Mouse (Mus musculus): Measurements from ENCODE around the gene Tfpi. TPM values are rescaled to one million over a fixed set of nuclear protein-coding genes. Genes with fewer than 3 reads are reported as not detected.

Tfpi gene
- total and polyA plus RNA-seq, 3 experiments, result 2.6 to 52.2 (median 41.9) TPM

GRCm38 (mm10) chr2:84473941-84474530, 2.5 kb downstream of the Tfpi start:
- no peak for DNase-seq

- DNase-seq, result no peak
Measured at GRCm38 (mm10) chr2:84467391-84467790, 9.2 kb downstream of the Tfpi start.

- no peak for DNase-seq
Measured at GRCm38 (mm10) chr2:84464956-84465355, 11.6 kb downstream of the Tfpi start.

GRCm38 (mm10) chr2:84462411-84462810, 14.2 kb downstream of the Tfpi start:
- no peak for DNase-seq

GRCm38 (mm10) chr2:84459651-84460177, 16.9 kb downstream of the Tfpi start:
- DNase-seq, result no peak

- no peak for DNase-seq
Measured at GRCm38 (mm10) chr2:84457221-84457620, 19.4 kb downstream of the Tfpi start.

- DNase-seq, result peak; percentile 61
Measured at GRCm38 (mm10) chr2:84455236-84455799, 21.3 kb downstream of the Tfpi start.

GRCm38 (mm10) chr2:84454551-84455235, 21.9 kb downstream of the Tfpi start:
- no peak for DNase-seq

- no peak for DNase-seq
Measured at GRCm38 (mm10) chr2:84454051-84454450, 22.5 kb downstream of the Tfpi start.

GRCm38 (mm10) chr2:84445499-84445898, 31.1 kb downstream of the Tfpi start:
- no peak for DNase-seq

GRCm38 (mm10) chr2:84441940-84442339, 34.6 kb downstream of the Tfpi start:
- no peak for DNase-seq

- peak; percentile 15 for DNase-seq
Measured at GRCm38 (mm10) chr2:84429724-84430123, 46.9 kb downstream of the Tfpi start.

- no peak for DNase-seq
Measured at GRCm38 (mm10) chr2:84428836-84429235, 47.7 kb downstream of the Tfpi start.

GRCm38 (mm10) chr2:84426531-84426930, 50.0 kb downstream of the Tfpi start:
- DNase-seq, result no peak

- DNase-seq, result peak; percentile 74
Measured at GRCm38 (mm10) chr2:84425138-84425537, 51.4 kb downstream of the Tfpi start, which contains the start of gene Calcrl. Calcrl (minus strand) TSS chr2:84425411.

- DNase-seq, result no peak
Measured at GRCm38 (mm10) chr2:84416501-84416900, 60.1 kb downstream of the Tfpi start.

- DNase-seq, result no peak
Measured at GRCm38 (mm10) chr2:84409796-84410592, 66.6 kb downstream of the Tfpi start.

- DNase-seq, result no peak
Measured at GRCm38 (mm10) chr2:84404834-84405233, 71.7 kb downstream of the Tfpi start.

- DNase-seq, result no peak
Measured at GRCm38 (mm10) chr2:84402713-84403112, 73.9 kb downstream of the Tfpi start.

- DNase-seq, result no peak
Measured at GRCm38 (mm10) chr2:84396557-84396956, 80.0 kb downstream of the Tfpi start.

GRCm38 (mm10) chr2:84393236-84393635, 83.3 kb downstream of the Tfpi start:
- no peak for DNase-seq

GRCm38 (mm10) chr2:84389075-84389474, 87.5 kb downstream of the Tfpi start:
- no peak for DNase-seq
